9 mouse cellular contexts compared by ENCODE assay signal in genomic region chr12:102323392-102323791, GRCm38 (mm10). TPM values are rescaled to one million over a fixed set of nuclear protein-coding genes. Genes with fewer than 3 reads are reported as not detected.
DNase-seq lines count a peak whose midpoint lies in the region; ATAC-seq and TF ChIP-seq lines count a peak whose summit lies in the region.
"Had no signal": no experiment of that assay in that cellular context is flagged by ENCODE, and none has a peak within 500 bp of the region (broad histone marks: within the 10 kb centered on the region; RNA-seq: fewer than 3 reads in every experiment).

No protein-coding gene starts in this region.

- DNase-seq in gastrocnemius, adult 2 months = peak; percentile 53
- DNase-seq in gastrocnemius, adult 18-20 months (ENCODE audit: low spot score) = no peak
- no peak for DNase-seq in layer of hippocampus, postnatal 25 days (ENCODE audit: extremely low spot score in 1 of 2, low spot score in 1 of 2)
- no peak for DNase-seq in frontal cortex, adult 2 months (ENCODE audit: extremely low spot score in 1 of 2, low spot score in 1 of 2)

- intact Hi-C loops in gastrocnemius, adult 2 months (cut with DNase I) = no loop called here

- H3K4me1 ChIP-seq in embryonic facial prominence, embryonic 15.5 days = peaks cover 26% of the 10 kb centered on the region
- peaks cover 28% of the 10 kb centered on the region for H3K4me1 ChIP-seq in intestine, embryonic 16.5 days (ENCODE audit: control insufficient read depth, insufficient read depth, low read length)
- peaks cover 32% of the 10 kb centered on the region for H3K4me1 ChIP-seq in limb, embryonic 15.5 days
- no peaks in the 10 kb centered on the region for H3K4me1 ChIP-seq in midbrain, embryonic 15.5 days

- no peaks in the 10 kb centered on the region for H3K36me3 ChIP-seq in embryonic facial prominence, embryonic 15.5 days
- H3K36me3 ChIP-seq in intestine, embryonic 16.5 days (ENCODE audit: control insufficient read depth, insufficient read depth, low read length) = no peaks in the 10 kb centered on the region
- peaks cover 7% of the 10 kb centered on the region; the same call in 1 of the 2 replicates for H3K36me3 ChIP-seq in limb, embryonic 15.5 days
- H3K36me3 ChIP-seq in midbrain, embryonic 15.5 days (replicated peaks) = no peaks in the 10 kb centered on the region

- H3K27me3 ChIP-seq in embryonic facial prominence, embryonic 15.5 days = no peaks in the 10 kb centered on the region
- no peaks in the 10 kb centered on the region for H3K27me3 ChIP-seq in intestine, embryonic 16.5 days (replicated peaks; ENCODE audit: control insufficient read depth, insufficient read depth, low read length)
- H3K27me3 ChIP-seq in limb, embryonic 15.5 days = no peaks in the 10 kb centered on the region
- H3K27me3 ChIP-seq in midbrain, embryonic 15.5 days (replicated peaks) = no peaks in the 10 kb centered on the region
- H3K27me3 ChIP-seq: Patski had no signal

- H3K9ac ChIP-seq in embryonic facial prominence, embryonic 15.5 days = no peak overlapping the region
- no peak overlapping the region for H3K9ac ChIP-seq in intestine, embryonic 16.5 days (ENCODE audit: low read depth, low read length)
- H3K9ac ChIP-seq in limb, embryonic 15.5 days = no peak overlapping the region
- H3K9ac ChIP-seq in midbrain, embryonic 15.5 days = no peak overlapping the region

- H3K4me2 ChIP-seq in embryonic facial prominence, embryonic 15.5 days (replicated peaks) = no peak overlapping the region
- no peak overlapping the region for H3K4me2 ChIP-seq in intestine, embryonic 16.5 days (ENCODE audit: low read depth, low read length)
- H3K4me2 ChIP-seq in limb, embryonic 15.5 days = no peak overlapping the region
- H3K4me2 ChIP-seq in midbrain, embryonic 15.5 days = no peak overlapping the region

- H3K27ac ChIP-seq in gastrocnemius, adult 2 months = peak overlapping the region; percentile 78
- peak overlapping the region; percentile 29; the same call in 1 of the 2 replicates for H3K27ac ChIP-seq in embryonic facial prominence, embryonic 15.5 days (replicated peaks)
- H3K27ac ChIP-seq in intestine, embryonic 16.5 days (ENCODE audit: low read length) = peak overlapping the region; percentile 47
- peak overlapping the region; percentile 72 for H3K27ac ChIP-seq in limb, embryonic 15.5 days
- H3K27ac ChIP-seq in midbrain, embryonic 15.5 days = no peak overlapping the region

- TF ChIP-seq CTCF in gastrocnemius, adult 2 months (IDR thresholded peaks at IDR 0.05) = no peak

- no peak for ATAC-seq in embryonic facial prominence, embryonic 15.5 days (ENCODE audit: insufficient number of reproducible peaks, low FRiP score, low TSS enrichment, low read depth)
- peak; percentile 11; the same call in 1 of the 2 replicates for ATAC-seq in intestine, embryonic 16.5 days
- no peak for ATAC-seq in limb, embryonic 15.5 days (ENCODE audit: insufficient number of reproducible peaks, low FRiP score, low TSS enrichment, low read depth)
- ATAC-seq in midbrain, embryonic 15.5 days (replicated peaks) = no peak
- ATAC-seq: Patski had no signal

- H3K4me3 ChIP-seq in gastrocnemius, adult 2 months = no peak overlapping the region
- no peak overlapping the region for H3K4me3 ChIP-seq in embryonic facial prominence, embryonic 15.5 days (replicated peaks)
- no peak overlapping the region for H3K4me3 ChIP-seq in intestine, embryonic 16.5 days (ENCODE audit: low read length)
- no peak overlapping the region for H3K4me3 ChIP-seq in limb, embryonic 15.5 days
- no peak overlapping the region for H3K4me3 ChIP-seq in midbrain, embryonic 15.5 days

- no peaks in the 10 kb centered on the region for H3K9me3 ChIP-seq in embryonic facial prominence, embryonic 15.5 days (replicated peaks)
- no peaks in the 10 kb centered on the region for H3K9me3 ChIP-seq in intestine, embryonic 16.5 days (ENCODE audit: control insufficient read depth, low read length)
- no peaks in the 10 kb centered on the region for H3K9me3 ChIP-seq in limb, embryonic 15.5 days
- H3K9me3 ChIP-seq in midbrain, embryonic 15.5 days = no peaks in the 10 kb centered on the region

- WGBS in embryonic facial prominence, embryonic 15.5 days = 80% methylated on average over 2 of the region's 2 CpGs
- WGBS in intestine, embryonic 16.5 days = 82% methylated on average over 2 of the region's 2 CpGs
- WGBS in limb, embryonic 15.5 days = 94% methylated on average over 2 of the region's 2 CpGs
- 96% methylated on average over 2 of the region's 2 CpGs for WGBS in midbrain, embryonic 15.5 days

RNA-seq across cellular contexts. Expression of gene Rin3, which starts 40.5 kb away (rescaled TPM):
- total RNA-seq in gastrocnemius, adult 2 months (2021) = 10 to 100 TPM in 1 of 2 experiments, 1 to 10 TPM in 1; 6.4 to 14.3 TPM
- total RNA-seq in gastrocnemius, adult 18-20 months (2021) = 1 to 10 TPM; 7.8 to 9.1 TPM
- polyA plus RNA-seq in embryonic facial prominence, embryonic 15.5 days (2015; fragmentation: Nextera tagmentation; extraction: Ambion mirVana) = 8.5 and 8.6 TPM in 2 replicates
- polyA plus RNA-seq in intestine, embryonic 16.5 days (2015; fragmentation: Nextera tagmentation; extraction: Ambion mirVana) = 10.1 and 10.3 TPM in 2 replicates
- 9.3 and 10.5 TPM in 2 replicates for polyA plus RNA-seq in limb, embryonic 15.5 days (2015; fragmentation: Nextera tagmentation; extraction: Ambion mirVana)
- 1 to 10 TPM; 2.5 to 3.1 TPM for total RNA-seq in layer of hippocampus, postnatal 25 days (2021)
- polyA plus RNA-seq in frontal cortex, adult 2 months (2012; rRNA removed) = 1.5 and 1.7 TPM in 2 replicates
- polyA plus RNA-seq in midbrain, embryonic 15.5 days (2015; fragmentation: Nextera tagmentation; extraction: Ambion mirVana) = 2.4 and 2.8 TPM in 2 replicates
